Mouse (Mus musculus) frontal cortex, postnatal 10 days (tissue): Measurements from ENCODE around the gene Rpain.

Experiments used
- DNase-seq, 2 experiments: peaks; one replicate each; pipeline ENCODE4 v3.0.0; 2022; ENCODE audit warnings: low spot score in 2 of 2, mixed read lengths in 1 of 2

Gene Rpain

GRCm38 (mm10) chr11:70969821-70970559, at the start of gene Rpain, which contains the start of gene Nup88:
Rpain (plus strand) TSS chr11:70970213.
Nup88 (minus strand) TSS chr11:70969973.
- DNase-seq = peak; percentile 91 to 92

GRCm38 (mm10) chr11:70931461-70931860, 38.6 kb upstream of the Rpain start:
- DNase-seq = no peak

GRCm38 (mm10) chr11:70935316-70935715, 34.7 kb upstream of the Rpain start:
- no peak for DNase-seq

GRCm38 (mm10) chr11:70942596-70942995, 27.4 kb upstream of the Rpain start:
- DNase-seq = no peak

- no peak for DNase-seq
Observed at GRCm38 (mm10) chr11:70943651-70944050, 26.4 kb upstream of the Rpain start.

GRCm38 (mm10) chr11:70944935-70945817, 24.8 kb upstream of the Rpain start:
- no peak for DNase-seq

- DNase-seq = no peak
Observed at GRCm38 (mm10) chr11:70954711-70955110, 15.3 kb upstream of the Rpain start.

GRCm38 (mm10) chr11:70960786-70961554, 9.0 kb upstream of the Rpain start:
- DNase-seq = no peak

- DNase-seq = no peak
Observed at GRCm38 (mm10) chr11:70964222-70964907, 5.6 kb upstream of the Rpain start.

- no peak for DNase-seq
Observed at GRCm38 (mm10) chr11:70969271-70969794, 680 bp upstream of the Rpain start.

- peak in 1 of 2 experiments; percentile 39 for DNase-seq
Observed at GRCm38 (mm10) chr11:70970560-70971540, 837 bp downstream of the Rpain start.

- no peak for DNase-seq
Observed at GRCm38 (mm10) chr11:70972586-70972985, 2.6 kb downstream of the Rpain start.

GRCm38 (mm10) chr11:70973947-70974346, 3.9 kb downstream of the Rpain start:
- no peak for DNase-seq

GRCm38 (mm10) chr11:70975193-70975592, 5.2 kb downstream of the Rpain start:
- DNase-seq = no peak

GRCm38 (mm10) chr11:70977293-70977692, 7.3 kb downstream of the Rpain start:
- DNase-seq = no peak

- no peak for DNase-seq
Observed at GRCm38 (mm10) chr11:70980232-70980631, 10.2 kb downstream of the Rpain start.

GRCm38 (mm10) chr11:70980751-70981510, 10.9 kb downstream of the Rpain start:
- no peak for DNase-seq

GRCm38 (mm10) chr11:70982030-70982429, 12.0 kb downstream of the Rpain start:
- no peak for DNase-seq
